Mouse (Mus musculus): ENCODE results near the gene Galnt18.

The Galnt18 gene

GRCm38 (mm10) chr7:111636503-111636902 is 143.3 kb downstream of the Galnt18 start:
- no peak for DNase-seq (ENCODE audit: low spot score)

- no peak for DNase-seq (ENCODE audit: low spot score)
Observed at GRCm38 (mm10) chr7:111631265-111631664, 148.5 kb downstream of the Galnt18 start.

- DNase-seq (ENCODE audit: low spot score), result no peak
Observed at GRCm38 (mm10) chr7:111626232-111626631, 153.5 kb downstream of the Galnt18 start.

- no peak for DNase-seq (ENCODE audit: low spot score)
Observed at GRCm38 (mm10) chr7:111625736-111626135, 154.0 kb downstream of the Galnt18 start.

- no peak for DNase-seq (ENCODE audit: low spot score)
Observed at GRCm38 (mm10) chr7:111616231-111616937, 163.4 kb downstream of the Galnt18 start.

GRCm38 (mm10) chr7:111614471-111614870 is 165.3 kb downstream of the Galnt18 start:
- DNase-seq (ENCODE audit: low spot score), result no peak

- DNase-seq (ENCODE audit: low spot score), result no peak
Observed at GRCm38 (mm10) chr7:111607476-111607875, 172.3 kb downstream of the Galnt18 start.

- no peak for DNase-seq (ENCODE audit: low spot score)
Observed at GRCm38 (mm10) chr7:111606091-111606490, 173.7 kb downstream of the Galnt18 start.

GRCm38 (mm10) chr7:111605663-111606062 is 174.1 kb downstream of the Galnt18 start:
- no peak for DNase-seq (ENCODE audit: low spot score)

- DNase-seq (ENCODE audit: low spot score), result no peak
Observed at GRCm38 (mm10) chr7:111604578-111605208, 175.1 kb downstream of the Galnt18 start.

GRCm38 (mm10) chr7:111603186-111603585 is 176.6 kb downstream of the Galnt18 start:
- DNase-seq (ENCODE audit: low spot score), result no peak

GRCm38 (mm10) chr7:111601339-111602067 is 178.3 kb downstream of the Galnt18 start:
- DNase-seq (ENCODE audit: low spot score), result no peak

GRCm38 (mm10) chr7:111600756-111601155 is 179.0 kb downstream of the Galnt18 start:
- DNase-seq (ENCODE audit: low spot score), result peak; percentile 37

GRCm38 (mm10) chr7:111593680-111594079 is 186.1 kb downstream of the Galnt18 start:
- no peak for DNase-seq (ENCODE audit: low spot score)

GRCm38 (mm10) chr7:111589506-111590125 is 190.2 kb downstream of the Galnt18 start:
- no peak for DNase-seq (ENCODE audit: low spot score)

- DNase-seq (ENCODE audit: low spot score), result peak; percentile 8
Observed at GRCm38 (mm10) chr7:111588291-111588781, 191.4 kb downstream of the Galnt18 start.

- peak; percentile 41 for DNase-seq (ENCODE audit: low spot score)
Observed at GRCm38 (mm10) chr7:111580547-111580946, 199.2 kb downstream of the Galnt18 start.

GRCm38 (mm10) chr7:111575096-111575495 is 204.7 kb downstream of the Galnt18 start:
- DNase-seq (ENCODE audit: low spot score), result no peak

GRCm38 (mm10) chr7:111572336-111572735 is 207.4 kb downstream of the Galnt18 start:
- no peak for DNase-seq (ENCODE audit: low spot score)

GRCm38 (mm10) chr7:111566838-111567237 is 212.9 kb downstream of the Galnt18 start:
- no peak for DNase-seq (ENCODE audit: low spot score)

GRCm38 (mm10) chr7:111563316-111564110 is 216.3 kb downstream of the Galnt18 start:
- no peak for DNase-seq (ENCODE audit: low spot score)

Data from retina, embryonic 14.5 days (tissue).